Mouse (Mus musculus): Measurements from ENCODE around the gene Hist1h2ab. TPM values are rescaled to one million over a fixed set of nuclear protein-coding genes. Genes with fewer than 3 reads are reported as not detected.

The Hist1h2ab gene
- 6.3 and 6.8 TPM in 2 replicates for polyA plus RNA-seq (2012; rRNA removed)

DNA sequence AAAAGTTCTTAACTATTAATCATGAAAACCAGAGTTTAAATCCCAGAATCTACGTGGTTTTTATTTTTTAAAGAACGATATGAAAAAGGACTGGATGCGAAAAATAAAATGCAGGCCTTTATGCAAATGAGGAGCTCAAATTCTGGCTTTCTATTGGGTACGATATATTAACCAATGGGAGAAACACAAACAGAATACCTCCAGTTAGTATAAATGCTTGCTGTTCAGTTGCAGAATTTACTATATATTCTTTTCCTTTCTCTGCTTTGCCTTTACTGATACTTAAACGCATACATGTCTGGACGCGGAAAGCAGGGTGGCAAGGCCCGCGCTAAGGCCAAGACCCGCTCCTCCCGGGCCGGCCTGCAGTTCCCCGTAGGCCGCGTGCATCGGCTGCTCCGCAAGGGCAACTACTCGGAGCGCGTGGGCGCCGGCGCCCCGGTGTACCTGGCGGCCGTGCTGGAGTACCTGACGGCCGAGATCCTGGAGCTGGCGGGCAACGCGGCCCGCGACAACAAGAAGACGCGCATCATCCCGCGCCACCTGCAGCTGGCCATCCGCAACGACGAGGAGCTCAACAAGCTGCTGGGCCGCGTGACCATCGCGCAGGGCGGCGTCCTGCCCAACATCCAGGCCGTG, at the start of gene Hist1h2ab:
TSS of gene Hist1h2ab (plus strand) at position 288 of the 639 bp plus-strand sequence.

DNA sequence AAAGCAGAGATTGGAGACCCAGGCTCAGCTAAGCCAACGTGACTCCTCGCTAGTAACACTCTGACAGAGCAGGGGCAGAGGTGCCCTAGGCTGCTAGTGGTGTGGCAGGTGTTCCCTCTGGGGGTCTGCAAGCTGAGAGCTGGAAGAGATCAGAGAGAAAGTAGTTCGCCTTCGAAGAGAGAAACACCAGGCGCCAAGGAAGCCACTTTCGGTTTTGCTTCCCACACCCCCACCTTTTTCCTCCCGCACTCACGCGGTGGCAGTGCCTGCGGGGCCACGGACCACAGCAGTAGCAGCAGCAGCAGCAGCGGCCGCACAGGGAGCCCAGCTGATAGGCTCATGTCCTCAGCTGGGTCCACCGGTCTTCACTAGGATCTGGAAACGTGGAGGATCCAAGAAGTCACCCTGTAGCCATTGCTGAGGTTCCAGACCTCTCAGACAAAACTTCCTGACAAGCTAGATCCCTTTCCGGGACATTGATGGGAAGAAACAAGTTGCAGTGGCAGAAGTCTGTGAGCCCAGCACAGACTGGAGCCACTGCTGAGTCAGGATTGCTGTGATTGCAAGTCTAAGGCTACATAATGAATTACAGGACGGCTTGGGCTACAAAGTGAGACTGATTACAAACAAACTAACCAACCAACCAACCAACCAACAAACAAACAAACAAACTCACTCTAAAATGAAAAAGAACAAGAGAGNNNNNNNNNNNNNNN, 40.4 kb upstream of the Hist1h2ab start, which contains the start of gene Hfe:
TSS of gene Hfe (minus strand) at position 481 of the 716 bp plus-strand sequence.

GRCm38 (mm10) chr13:23738677-23739068, 12.3 kb upstream of the Hist1h2ab start, which contains the start of gene Hist1h1c:
Gene Hist1h1c (plus strand): TSS chr13:23738808.

GRCm38 (mm10) chr13:23745381-23746161, 5.4 kb upstream of the Hist1h2ab start, which contains the start of gene Hist1h3c:
Gene Hist1h3c (minus strand): TSS chr13:23745602.

GRCm38 (mm10) chr13:23746201-23747080, 4.5 kb upstream of the Hist1h2ab start, which contains the start of gene Hist1h2bb:
Gene Hist1h2bb (plus strand): TSS chr13:23746734.

GRCm38 (mm10) chr13:23752067-23752741, 1.3 kb downstream of the Hist1h2ab start, which contains the start of gene Hist1h3b:
Gene Hist1h3b (plus strand): TSS chr13:23752267.

GRCm38 (mm10) chr13:23756790-23757189, 5.9 kb downstream of the Hist1h2ab start, which contains the start of gene Hist1h4b:
Gene Hist1h4b (plus strand): TSS chr13:23757013.

GRCm38 (mm10) chr13:23760972-23761864, 10.3 kb downstream of the Hist1h2ab start, which contains the start of gene Hist1h4a:
Gene Hist1h4a (minus strand): TSS chr13:23761230.

DNA sequence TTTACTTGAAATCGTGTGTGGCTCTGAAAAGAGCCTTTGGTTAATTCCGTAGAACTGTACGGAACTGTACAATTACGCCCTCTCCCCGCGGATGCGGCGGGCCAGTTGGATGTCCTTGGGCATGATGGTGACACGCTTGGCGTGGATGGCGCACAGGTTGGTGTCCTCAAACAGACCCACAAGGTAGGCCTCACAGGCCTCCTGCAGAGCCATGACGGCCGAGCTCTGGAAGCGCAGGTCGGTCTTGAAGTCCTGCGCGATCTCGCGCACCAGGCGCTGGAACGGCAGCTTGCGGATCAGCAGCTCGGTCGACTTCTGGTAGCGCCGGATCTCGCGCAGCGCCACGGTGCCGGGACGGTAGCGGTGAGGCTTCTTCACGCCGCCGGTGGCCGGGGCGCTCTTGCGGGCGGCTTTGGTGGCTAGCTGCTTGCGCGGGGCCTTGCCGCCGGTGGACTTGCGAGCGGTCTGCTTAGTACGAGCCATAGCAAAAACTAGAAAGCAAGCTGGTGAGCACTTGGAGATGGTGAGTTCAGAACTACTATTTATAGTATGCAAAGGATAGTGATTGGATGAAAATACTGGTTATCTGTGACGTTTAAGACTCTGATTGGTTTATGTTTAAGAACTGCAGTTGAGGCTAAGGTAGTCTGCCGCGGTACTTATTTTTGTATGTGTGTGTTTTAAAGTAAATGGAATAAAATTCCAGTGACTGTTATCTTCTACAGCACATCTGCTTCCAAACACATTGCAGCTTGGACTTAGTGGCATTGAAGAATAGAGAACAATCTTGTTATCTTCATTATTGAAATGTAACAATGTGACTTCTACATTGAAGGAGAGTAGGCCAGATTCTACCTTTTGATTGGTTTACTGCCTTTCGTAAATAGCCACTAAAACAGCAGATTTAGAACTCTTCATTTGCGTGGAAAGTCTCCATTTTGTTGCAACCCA, 11.2 kb downstream of the Hist1h2ab start, which contains the start of gene Hist1h3a:
TSS of gene Hist1h3a (minus strand) at position 516 of the 951 bp plus-strand sequence.

DNA sequence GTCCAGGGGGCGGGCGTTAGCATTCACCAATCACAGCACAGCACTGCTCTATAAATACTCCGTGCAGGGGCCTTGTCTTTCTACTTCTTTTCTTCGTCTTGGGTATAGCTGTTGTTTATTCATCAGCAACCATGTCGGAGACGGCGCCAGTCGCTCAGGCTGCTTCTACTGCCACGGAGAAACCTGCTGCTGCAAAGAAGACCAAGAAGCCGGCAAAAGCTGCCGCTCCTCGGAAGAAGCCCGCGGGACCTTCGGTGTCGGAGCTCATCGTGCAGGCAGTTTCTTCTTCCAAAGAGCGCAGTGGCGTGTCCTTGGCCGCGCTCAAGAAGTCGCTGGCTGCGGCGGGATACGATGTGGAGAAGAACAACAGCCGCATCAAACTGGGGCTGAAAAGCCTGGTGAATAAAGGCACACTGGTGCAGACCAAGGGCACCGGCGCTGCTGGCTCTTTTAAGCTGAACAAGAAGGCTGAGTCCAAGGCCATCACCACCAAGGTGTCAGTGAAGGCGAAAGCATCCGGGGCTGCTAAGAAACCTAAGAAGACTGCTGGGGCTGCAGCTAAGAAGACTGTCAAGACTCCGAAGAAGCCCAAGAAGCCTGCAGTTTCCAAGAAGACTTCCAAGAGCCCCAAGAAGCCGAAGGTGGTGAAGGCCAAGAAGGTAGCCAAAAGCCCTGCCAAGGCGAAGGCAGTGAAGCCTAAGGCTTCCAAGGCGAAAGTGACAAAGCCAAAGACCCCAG, 12.8 kb downstream of the Hist1h2ab start, which contains the start of gene Hist1h1a:
TSS of gene Hist1h1a (plus strand) at position 81 of the 738 bp plus-strand sequence.

GRCm38 (mm10) chr13:23769613-23770012, 18.7 kb downstream of the Hist1h2ab start, which contains the start of gene Trim38:
Gene Trim38 (plus strand): TSS chr13:23769913.

Other genes with a start within 250 kb of the Hist1h2ab start
- gene Hist1h4h, start 220.1 kb upstream of the Hist1h2ab start, polyA plus RNA-seq (2012; rRNA removed): 10.2 and 10.6 TPM in 2 replicates
- gene Hist1h2af, start 217.2 kb upstream of the Hist1h2ab start, polyA plus RNA-seq (2012; rRNA removed): 47.4 and 62.7 TPM in 2 replicates
- gene Hist1h3g, start 215.7 kb upstream of the Hist1h2ab start, polyA plus RNA-seq (2012; rRNA removed): 2.2 and 4.8 TPM in 2 replicates
- 0.52 and 0.80 TPM in 2 replicates for gene Hist1h2bh, start 207.7 kb upstream of the Hist1h2ab start, polyA plus RNA-seq (2012; rRNA removed)
- 0.48 and 0.52 TPM in 2 replicates for gene Hist1h3f, start 207.1 kb upstream of the Hist1h2ab start, polyA plus RNA-seq (2012; rRNA removed)
- gene Hist1h4f, start 199.5 kb upstream of the Hist1h2ab start, polyA plus RNA-seq (2012; rRNA removed): 4.7 and 5.8 TPM in 2 replicates
- gene Hist1h1d, start 197.9 kb upstream of the Hist1h2ab start, polyA plus RNA-seq (2012; rRNA removed): 0.14 and 0.15 TPM in 2 replicates
- 5.6 and 7.2 TPM in 2 replicates for gene Hist1h3e, start 188.8 kb upstream of the Hist1h2ab start, polyA plus RNA-seq (2012; rRNA removed)
- 4.4 and 4.5 TPM in 2 replicates for gene Hist1h2ae, start 179.9 kb upstream of the Hist1h2ab start, polyA plus RNA-seq (2012; rRNA removed)
- 7.1 and 9.6 TPM in 2 replicates for gene Hist1h2bg, start 179.7 kb upstream of the Hist1h2ab start, polyA plus RNA-seq (2012; rRNA removed)
- gene Hist1h2bf, start 176.9 kb upstream of the Hist1h2ab start, polyA plus RNA-seq (2012; rRNA removed): 2.3 and 2.6 TPM in 2 replicates
- 1.6 and 1.8 TPM in 2 replicates for gene Hist1h2ad, start 176.7 kb upstream of the Hist1h2ab start, polyA plus RNA-seq (2012; rRNA removed)
- gene Hist1h3d, start 175.4 kb upstream of the Hist1h2ab start, polyA plus RNA-seq (2012; rRNA removed): 4.3 and 5.6 TPM in 2 replicates
- 1.9 and 2.8 TPM in 2 replicates for gene Hist1h4d, start 169.5 kb upstream of the Hist1h2ab start, polyA plus RNA-seq (2012; rRNA removed)
- 1.2 and 1.5 TPM in 2 replicates for gene Hist1h2be, start 130.0 kb upstream of the Hist1h2ab start, polyA plus RNA-seq (2012; rRNA removed)
- gene Hist1h1e, start 128.6 kb upstream of the Hist1h2ab start, polyA plus RNA-seq (2012; rRNA removed): 1.8 and 1.9 TPM in 2 replicates
- 0.62 and 0.67 TPM in 2 replicates for gene Hist1h2ac, start 67.2 kb upstream of the Hist1h2ab start, polyA plus RNA-seq (2012; rRNA removed)
- 32.4 and 40.3 TPM in 2 replicates for gene Hist1h2bc, start 66.9 kb upstream of the Hist1h2ab start, polyA plus RNA-seq (2012; rRNA removed)
- gene Hist1h1t, start 55.3 kb upstream of the Hist1h2ab start, polyA plus RNA-seq (2012; rRNA removed): not detected in 2 replicates
- gene Hist1h4c, start 52.7 kb upstream of the Hist1h2ab start, polyA plus RNA-seq (2012; rRNA removed): 2.6 and 3.4 TPM in 2 replicates
- gene Hfe, start 40.3 kb upstream of the Hist1h2ab start, polyA plus RNA-seq (2012; rRNA removed): 1.5 and 2.0 TPM in 2 replicates
- gene Hist1h1c, start 12.3 kb upstream of the Hist1h2ab start, polyA plus RNA-seq (2012; rRNA removed): 12.8 and 15.6 TPM in 2 replicates
- 3.9 and 4.1 TPM in 2 replicates for gene Hist1h3c, start 5.5 kb upstream of the Hist1h2ab start, polyA plus RNA-seq (2012; rRNA removed)
- 1.9 and 2.7 TPM in 2 replicates for gene Hist1h2bb, start 4.4 kb upstream of the Hist1h2ab start, polyA plus RNA-seq (2012; rRNA removed)
- gene Hist1h3b, start 1.1 kb downstream of the Hist1h2ab start, polyA plus RNA-seq (2012; rRNA removed): 7.5 and 8.8 TPM in 2 replicates
- 4.9 and 7.8 TPM in 2 replicates for gene Hist1h4b, start 5.9 kb downstream of the Hist1h2ab start, polyA plus RNA-seq (2012; rRNA removed)
- gene Hist1h4a, start 10.1 kb downstream of the Hist1h2ab start, polyA plus RNA-seq (2012; rRNA removed): 2.3 and 3.4 TPM in 2 replicates
- gene Hist1h3a, start 11.3 kb downstream of the Hist1h2ab start, polyA plus RNA-seq (2012; rRNA removed): 5.1 and 5.4 TPM in 2 replicates
- gene Hist1h1a, start 12.5 kb downstream of the Hist1h2ab start, polyA plus RNA-seq (2012; rRNA removed): 0.66 and 1.8 TPM in 2 replicates
- 0.04 TPM in 1 of 2 replicates, not detected in the other for gene Trim38, start 18.8 kb downstream of the Hist1h2ab start, polyA plus RNA-seq (2012; rRNA removed)
- 0.01 TPM in 1 of 2 replicates, not detected in the other for gene Slc17a2, start 55.9 kb downstream of the Hist1h2ab start, polyA plus RNA-seq (2012; rRNA removed)
- gene Slc17a3, start 88.3 kb downstream of the Hist1h2ab start, polyA plus RNA-seq (2012; rRNA removed): 0.01 and 0.05 TPM in 2 replicates
- 0.03 TPM in 1 of 2 replicates, not detected in the other for gene Slc17a1, start 116.6 kb downstream of the Hist1h2ab start, polyA plus RNA-seq (2012; rRNA removed)
- not detected in 2 replicates for gene Slc17a4, start 163.9 kb downstream of the Hist1h2ab start, polyA plus RNA-seq (2012; rRNA removed)
- gene Hist1h2ba, start 183.0 kb downstream of the Hist1h2ab start, polyA plus RNA-seq (2012; rRNA removed): not detected in 2 replicates
- gene Hist1h2aa, start 183.3 kb downstream of the Hist1h2ab start, polyA plus RNA-seq (2012; rRNA removed): not detected in 2 replicates
- gene Scgn, start 240.1 kb downstream of the Hist1h2ab start, polyA plus RNA-seq (2012; rRNA removed): 1.5 and 2.6 TPM in 2 replicates